Mouse (Mus musculus) left cerebral cortex, postnatal 4 days (tissue): ENCODE measurements around the gene Runx3. TPM values are rescaled to one million over a fixed set of nuclear protein-coding genes. Genes with fewer than 3 reads are reported as not detected.

ENCODE experiments used
- DNase-seq: peaks from one replicate; pipeline ENCODE4 v3.0.0-alpha.2; 2022
- intact Hi-C: fragments of 180-260 bp; cut with DNase I; formaldehyde crosslinking; loops from one replicate; pipeline ENCODE4 v1.15.1; 2025
- total RNA-seq, 2 experiments: library from RNA; stranded (reverse); gene quantifications; 2 replicates each; pipeline ENCODE4 v1.2.3; 2021

The Runx3 gene
- total RNA-seq, 2 experiments from 2014 or later, result 0.08 TPM; not detected in 1

GRCm38 (mm10) chr4:135113656-135114055 lies 6.8 kb upstream of the Runx3 start:
- intact Hi-C loops, result no loop called here
- DNase-seq, result no peak

DNA sequence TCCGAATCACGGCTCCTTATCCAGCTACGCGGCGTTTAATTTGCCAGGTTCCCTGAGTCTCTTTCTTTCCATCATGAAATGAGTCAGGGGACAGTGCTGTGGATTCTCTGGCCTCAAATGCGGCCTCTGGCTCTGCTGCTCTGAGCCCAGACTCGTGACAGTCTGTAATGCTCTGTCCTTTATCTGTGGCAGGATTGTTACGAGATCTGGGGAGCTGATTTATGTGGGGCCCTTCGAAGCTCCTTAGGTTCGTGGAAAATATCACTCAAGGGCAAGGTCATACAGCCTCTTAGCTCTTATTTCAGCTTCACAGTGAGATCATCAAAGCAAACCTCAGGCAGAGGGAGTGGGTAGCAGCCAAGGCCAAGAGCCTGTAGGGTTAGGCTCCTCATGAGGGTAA lies 6.2 kb upstream of the Runx3 start:
- no peak for DNase-seq

DNA sequence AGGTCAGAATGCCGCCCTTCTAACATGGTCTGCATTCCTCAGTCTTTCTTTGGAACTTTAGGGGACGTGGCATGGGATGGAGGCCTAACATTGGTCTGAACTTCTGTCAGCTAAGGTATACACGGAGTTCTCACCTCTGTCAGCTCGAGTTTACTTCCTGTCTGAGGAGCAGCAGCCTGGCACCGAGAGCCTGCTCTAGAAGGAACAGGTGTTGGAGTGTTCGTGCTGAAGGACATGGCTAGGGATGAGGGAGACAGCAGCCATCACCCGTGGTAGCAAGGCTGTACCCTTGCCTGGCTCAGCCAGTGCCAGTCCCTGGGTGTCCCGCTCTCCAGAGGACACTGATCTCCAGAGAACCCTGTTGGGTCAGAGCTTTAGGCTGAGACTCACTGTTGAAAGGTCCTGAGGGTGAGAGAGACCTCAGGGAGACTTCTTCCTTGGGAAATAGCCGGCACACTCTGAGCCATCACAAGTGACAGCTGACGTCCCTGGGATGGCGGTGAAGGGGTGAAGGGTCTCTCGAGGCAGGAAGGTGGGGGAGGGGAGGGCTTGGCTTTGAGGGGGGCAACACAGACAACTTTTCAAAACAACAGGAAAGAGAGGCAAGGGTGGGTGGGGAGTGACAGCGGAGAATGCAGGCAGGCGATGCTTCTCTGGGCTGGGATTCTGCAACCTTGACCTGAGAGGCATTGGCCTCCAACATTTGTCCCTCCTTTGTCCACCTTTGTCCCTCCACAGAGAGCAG lies 4.9 kb upstream of the Runx3 start:
- intact Hi-C loops, result no loop called here
- no peak for DNase-seq

More for the DNA sequence above, 6.2 kb upstream of the Runx3 start:
- intact Hi-C loops, result no loop called here

DNA sequence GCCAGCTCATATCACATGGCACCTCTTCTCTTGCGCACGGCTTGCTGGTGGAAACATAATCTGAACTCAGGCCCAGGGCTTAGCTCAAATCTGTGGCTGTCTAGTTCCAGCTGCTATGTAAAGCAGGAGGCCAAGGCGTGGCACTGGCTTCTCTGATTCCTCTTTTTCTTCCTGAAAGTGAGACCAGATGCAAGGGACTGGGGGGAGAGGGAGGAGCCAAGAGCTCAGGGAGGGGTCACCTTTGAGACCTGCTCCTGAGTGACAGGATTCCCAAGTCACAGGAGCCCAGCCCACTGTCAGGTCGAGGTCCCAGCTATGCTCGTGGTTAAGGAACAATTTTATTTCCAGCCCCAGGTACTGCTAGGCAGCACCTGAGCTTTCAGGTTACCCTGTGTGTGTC lies 4.1 kb upstream of the Runx3 start:
- intact Hi-C loops, result no loop called here
- DNase-seq, result no peak

DNA sequence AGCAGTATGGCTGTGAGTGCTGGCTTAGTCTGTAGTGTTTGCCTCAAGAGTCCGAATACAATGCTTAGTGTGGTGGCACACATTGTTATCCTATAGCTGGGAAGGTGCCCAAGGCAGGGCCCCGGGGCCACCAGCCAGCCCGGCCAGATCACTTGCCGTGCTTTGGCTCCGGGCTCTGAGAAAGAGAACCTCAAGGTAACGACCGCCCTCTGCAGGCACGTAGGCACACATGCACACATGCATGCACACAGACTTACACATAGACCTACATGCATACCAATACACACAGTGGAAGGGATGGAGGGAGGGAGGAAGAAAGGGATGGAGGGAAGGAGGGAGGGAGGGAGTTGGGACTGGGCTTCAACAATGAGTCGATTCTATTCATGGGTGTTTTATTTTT lies 2.6 kb upstream of the Runx3 start:
- intact Hi-C loops, result no loop called here
- DNase-seq, result no peak

DNA sequence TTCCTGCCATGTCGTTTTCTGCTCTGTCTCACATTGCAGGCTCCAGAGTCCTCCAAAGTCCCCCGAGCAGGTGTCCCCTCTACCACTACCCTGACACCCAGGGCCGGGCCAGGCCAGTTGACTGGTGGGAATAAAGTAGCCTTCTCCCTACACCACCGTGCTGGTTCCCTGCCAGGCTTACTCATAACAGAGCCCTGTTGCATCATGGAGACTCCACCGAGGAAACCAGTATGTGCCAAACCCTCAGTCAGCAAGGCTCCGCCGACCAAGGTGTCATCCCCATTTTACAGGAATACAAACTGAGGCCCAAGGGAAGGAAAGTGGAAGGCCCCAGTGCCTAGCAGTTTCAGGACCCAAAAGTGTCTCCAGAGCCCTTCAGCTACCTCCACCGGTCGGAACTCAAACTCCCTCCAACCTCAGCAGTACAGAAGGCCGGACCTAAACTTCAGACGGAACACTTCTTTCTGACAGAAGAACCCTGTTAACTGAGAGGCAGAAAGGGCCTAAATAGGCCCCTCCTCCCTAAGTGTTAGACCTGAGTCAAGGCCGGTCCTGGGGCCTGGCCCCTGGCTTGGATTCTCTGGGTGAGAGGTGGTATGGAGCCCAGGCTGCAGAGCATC lies 1.5 kb upstream of the Runx3 start:
- intact Hi-C loops, result no loop called here
- DNase-seq, result no peak

- intact Hi-C loops, result no loop called here
Measured at GRCm38 (mm10) chr4:135123721-135124120, 3.3 kb downstream of the Runx3 start.

DNA sequence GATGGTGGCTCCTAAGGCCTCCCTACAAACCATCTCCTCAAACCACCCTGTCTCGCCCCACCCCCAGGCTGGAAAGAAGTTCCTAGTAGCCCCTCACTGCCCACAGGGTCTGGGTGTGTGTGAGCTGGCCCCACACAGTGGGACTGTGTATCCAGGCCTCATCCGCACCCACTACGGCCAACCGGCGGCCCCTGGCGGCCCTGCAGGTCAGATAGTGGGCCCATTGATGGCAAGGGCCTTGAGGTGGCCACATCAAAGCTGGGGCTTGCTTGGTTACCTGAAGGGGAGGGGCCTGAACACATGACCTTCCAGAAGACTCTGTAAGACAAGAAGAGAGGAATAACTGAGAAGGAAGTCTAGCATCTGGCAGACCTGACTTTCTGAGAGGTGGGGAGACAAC lies 4.3 kb downstream of the Runx3 start:
- intact Hi-C loops, result no loop called here
- DNase-seq, result no peak

More at GRCm38 (mm10) chr4:135123721-135124120, 3.3 kb downstream of the Runx3 start:
- DNase-seq, result no peak

- intact Hi-C loops, result no loop called here
- DNase-seq, result no peak
Measured at GRCm38 (mm10) chr4:135125152-135125551, 4.7 kb downstream of the Runx3 start.

DNA sequence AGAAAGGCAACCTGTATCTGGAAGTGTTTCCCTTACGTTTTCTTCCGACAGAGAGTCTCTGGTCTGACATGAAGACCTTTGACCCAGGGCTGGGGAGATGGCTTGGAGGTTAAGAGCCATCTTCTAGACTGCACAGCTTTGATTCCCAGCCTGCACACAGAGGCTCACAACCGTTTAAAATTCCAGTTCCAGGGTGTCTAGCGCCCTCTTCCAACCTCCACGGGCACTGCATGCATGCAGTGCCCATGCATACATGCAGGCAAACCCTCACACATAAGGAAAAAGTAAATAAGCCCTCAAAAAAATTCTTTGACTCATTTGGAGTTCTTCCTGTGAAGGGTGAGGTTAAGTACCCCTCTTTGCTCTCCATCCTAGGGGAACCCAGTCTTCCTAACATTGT lies 5.9 kb downstream of the Runx3 start:
- intact Hi-C loops, result no loop called here

DNA sequence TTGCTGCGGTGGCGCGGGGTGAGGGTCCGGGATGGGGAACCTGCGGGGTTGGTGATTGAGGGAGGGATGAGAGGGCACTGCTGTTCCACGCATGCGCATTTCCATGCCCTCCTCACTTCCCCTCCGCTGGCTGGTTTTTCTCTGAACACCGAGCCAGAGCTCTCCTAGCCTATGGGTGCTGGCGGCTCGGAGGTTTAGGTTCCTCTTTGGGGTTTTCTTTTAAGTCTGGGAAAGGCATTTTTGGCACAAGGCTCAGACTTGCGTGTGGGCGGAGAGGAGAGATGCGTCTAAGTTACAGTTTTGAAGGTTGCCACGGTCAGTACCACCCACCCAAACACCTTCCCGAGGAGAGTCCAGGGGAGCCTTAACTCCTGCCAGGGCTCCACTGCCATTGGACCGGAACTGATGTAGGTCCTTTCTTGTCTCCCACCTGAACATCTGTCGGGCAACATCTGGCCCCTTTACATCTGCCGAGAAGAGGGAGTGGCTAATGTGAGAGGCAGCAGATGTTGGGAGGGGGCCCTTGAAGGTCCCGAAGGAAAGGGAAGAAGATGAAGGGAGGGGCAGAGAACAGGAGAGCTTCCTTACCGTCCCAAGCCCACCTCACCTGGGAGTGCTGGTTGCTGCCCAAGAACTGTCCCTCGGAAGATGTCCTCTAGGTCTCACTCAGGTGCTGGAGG lies 8.5 kb downstream of the Runx3 start:
- intact Hi-C loops, result no loop called here
- DNase-seq, result peak; percentile 20

More for the DNA sequence above, 5.9 kb downstream of the Runx3 start:
- no peak for DNase-seq

DNA sequence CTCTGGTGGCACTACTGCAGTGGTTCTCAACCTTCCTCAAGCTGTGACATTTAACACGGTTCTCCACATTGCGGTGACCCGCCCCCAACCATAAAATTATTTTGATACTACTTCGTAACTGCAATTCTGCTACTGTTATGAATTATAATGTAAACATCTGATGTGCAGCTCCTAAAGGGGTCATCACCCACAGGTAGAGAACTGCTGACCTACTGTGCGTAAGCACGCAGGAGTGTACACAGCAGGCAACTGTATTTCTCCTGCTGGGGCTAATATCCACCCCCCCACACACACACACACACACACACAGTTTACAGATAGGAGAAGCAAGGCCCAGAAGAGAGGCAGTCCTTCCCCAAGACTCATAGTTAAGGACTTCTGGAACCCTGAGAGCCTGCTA lies 9.7 kb downstream of the Runx3 start:
- intact Hi-C loops, result no loop called here

GRCm38 (mm10) chr4:135131145-135131544 lies 10.7 kb downstream of the Runx3 start:
- intact Hi-C loops, result no loop called here

More for the DNA sequence above, 9.7 kb downstream of the Runx3 start:
- DNase-seq, result no peak

DNA sequence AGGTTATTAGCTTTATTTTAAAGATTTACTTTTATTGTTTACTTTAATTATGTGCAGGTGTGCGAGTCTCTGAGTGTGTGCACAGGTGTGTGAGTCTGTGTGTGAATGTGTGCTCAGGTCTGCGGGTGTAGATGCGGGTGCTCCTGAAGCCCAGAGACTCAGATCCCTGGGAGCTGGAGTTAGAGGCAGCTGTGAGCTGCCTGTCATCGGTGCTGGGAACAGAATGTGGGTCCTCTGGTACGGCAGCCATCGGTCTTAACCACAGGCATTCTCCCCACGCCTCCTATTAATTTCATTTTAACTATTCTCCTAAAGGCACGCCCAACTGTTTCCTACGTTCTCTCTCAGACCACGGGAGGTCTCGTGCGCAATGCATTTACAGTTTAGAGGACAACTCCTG lies 12.3 kb downstream of the Runx3 start:
- DNase-seq, result no peak
- intact Hi-C loops, result no loop called here

More at GRCm38 (mm10) chr4:135131145-135131544, 10.7 kb downstream of the Runx3 start:
- DNase-seq, result no peak

- DNase-seq, result no peak
- intact Hi-C loops, result no loop called here
Measured at GRCm38 (mm10) chr4:135133711-135134110, 13.3 kb downstream of the Runx3 start.

DNA sequence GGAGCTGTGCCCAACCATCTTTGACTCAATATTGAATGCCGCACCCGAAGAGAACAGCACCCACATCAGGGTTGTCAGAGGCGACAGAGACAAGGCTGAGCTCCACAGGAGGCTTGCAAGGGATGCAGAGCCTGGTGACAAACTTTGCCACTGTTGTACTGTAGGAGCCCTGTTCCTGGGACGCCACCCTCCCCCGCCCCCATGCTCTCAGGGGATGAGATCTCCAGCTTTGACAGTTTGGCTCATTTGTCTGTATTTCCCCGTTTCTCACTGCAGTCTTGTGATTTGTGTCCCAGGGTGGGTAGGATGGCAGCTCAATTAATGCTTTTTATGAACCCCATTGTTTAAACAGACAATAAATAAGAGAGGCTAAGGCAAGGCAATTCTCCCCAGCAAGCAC lies 14.9 kb downstream of the Runx3 start:
- intact Hi-C loops, result no loop called here
- DNase-seq, result no peak

GRCm38 (mm10) chr4:135136202-135136601 lies 15.8 kb downstream of the Runx3 start:
- intact Hi-C loops, result no loop called here

DNA sequence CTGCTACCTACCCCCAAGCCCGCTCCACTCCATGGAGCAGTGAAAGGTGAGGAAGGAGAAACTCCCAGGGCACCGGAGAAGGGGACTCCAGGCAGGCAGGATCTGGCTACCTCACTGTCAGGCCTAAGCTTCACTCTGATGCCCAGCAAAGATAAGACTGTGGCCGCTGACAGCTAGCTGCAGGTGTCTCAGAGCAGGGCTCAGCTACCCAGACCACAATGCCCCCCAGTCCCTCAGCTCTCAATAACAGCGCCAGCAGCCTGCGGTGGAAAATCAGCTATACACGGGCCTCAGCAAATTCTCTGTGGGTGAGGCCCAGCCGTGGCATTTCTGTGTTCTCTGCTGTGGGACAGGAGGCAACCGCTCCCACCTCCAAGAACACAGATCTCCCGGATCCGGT lies 16.2 kb downstream of the Runx3 start:
- intact Hi-C loops, result no loop called here
- no peak for DNase-seq

More at GRCm38 (mm10) chr4:135136202-135136601, 15.8 kb downstream of the Runx3 start:
- no peak for DNase-seq

- DNase-seq, result no peak
- intact Hi-C loops, result loop anchor here (10.0 kb wide), 1 partner anchor 186 kb away; no protein-coding TSS in a partner anchor
Measured at GRCm38 (mm10) chr4:135140647-135141515, 20.4 kb downstream of the Runx3 start.

DNA sequence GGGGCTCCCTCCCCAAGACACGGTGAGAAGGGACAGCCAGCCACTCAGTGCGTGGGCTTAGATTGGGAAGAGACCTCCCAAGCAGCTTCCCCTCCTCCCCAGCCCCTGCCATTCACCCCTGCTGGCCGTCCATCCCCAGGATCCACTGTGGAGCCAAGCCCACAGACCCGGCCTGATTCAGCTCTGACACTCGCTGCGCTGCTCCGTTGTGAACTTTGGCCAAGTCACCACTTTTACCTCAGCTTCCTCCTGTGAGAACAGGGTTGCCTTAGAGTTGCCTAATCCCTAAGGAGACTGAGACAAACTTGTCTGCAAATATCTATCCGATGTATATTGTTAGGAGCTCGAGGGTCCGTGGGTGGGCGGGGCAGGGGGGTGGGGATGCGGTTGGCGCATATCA lies 21.3 kb downstream of the Runx3 start:
- DNase-seq, result no peak
- intact Hi-C loops, result loop anchor here (10.0 kb wide), 1 partner anchor 187 kb away; no protein-coding TSS in a partner anchor

- intact Hi-C loops, result loop anchor here (10.0 kb wide), 1 partner anchor 192 kb away; no protein-coding TSS in a partner anchor
- DNase-seq, result no peak
Measured at GRCm38 (mm10) chr4:135146734-135147133, 26.3 kb downstream of the Runx3 start.
